Mouse (Mus musculus) mouse embryonic stem cell (cell line): ENCODE data around the gene Wdr19.

Experiments used
- in situ Hi-C, 2 experiments: fragments of 300-500 bp; cut with MboI; formaldehyde crosslinking; loops; 1 replicate in 1 of 2; 3 replicates in 1 of 2; pipeline ENCODE4 v1.14.3; 2019 to 2020; ENCODE audit warnings: low sequenced_read_pairs in 2 of 2, low pct_unique_long_range_greater_than_20kb in 1 of 2, mixed read lengths in 1 of 2; ENCODE audit not compliant: unreplicated experiment in 1 of 2

Gene Wdr19

GRCm38 (mm10) chr5:65181160-65181793 is 18.2 kb upstream of the Wdr19 start:
- in situ Hi-C loops = no loop called here

GRCm38 (mm10) chr5:65181794-65182169 is 17.7 kb upstream of the Wdr19 start:
- in situ Hi-C loops = no loop called here

- in situ Hi-C loops = no loop called here
These were observed 17.2 kb upstream of the Wdr19 start for GRCm38 (mm10) chr5:65182268-65182667.

- in situ Hi-C loops = no loop called here
These were observed 7.9 kb upstream of the Wdr19 start for GRCm38 (mm10) chr5:65191601-65192000.

GRCm38 (mm10) chr5:65194441-65194840 is 5.1 kb upstream of the Wdr19 start:
- in situ Hi-C loops = no loop called here

- in situ Hi-C loops = loop anchor here in 1 of 2 experiments (10.0 kb wide), 1 partner anchor 320 kb away; no protein-coding TSS in a partner anchor
These were observed 5.2 kb downstream of the Wdr19 start for GRCm38 (mm10) chr5:65204726-65205125.

GRCm38 (mm10) chr5:65213321-65213720 is 13.8 kb downstream of the Wdr19 start:
- in situ Hi-C loops = no loop called here

- in situ Hi-C loops = no loop called here
These were observed 18.1 kb downstream of the Wdr19 start for GRCm38 (mm10) chr5:65217305-65218269.

GRCm38 (mm10) chr5:65221037-65221436 is 21.5 kb downstream of the Wdr19 start:
- in situ Hi-C loops = no loop called here

GRCm38 (mm10) chr5:65224056-65224455 is 24.6 kb downstream of the Wdr19 start:
- in situ Hi-C loops = no loop called here

GRCm38 (mm10) chr5:65231289-65232003 is 31.9 kb downstream of the Wdr19 start:
- in situ Hi-C loops = no loop called here

GRCm38 (mm10) chr5:65242740-65243139 is 43.2 kb downstream of the Wdr19 start:
- in situ Hi-C loops = no loop called here

GRCm38 (mm10) chr5:65247296-65247695 is 47.8 kb downstream of the Wdr19 start:
- in situ Hi-C loops = no loop called here

GRCm38 (mm10) chr5:65250185-65250855 is 50.8 kb downstream of the Wdr19 start:
- in situ Hi-C loops = no loop called here

GRCm38 (mm10) chr5:65257910-65258505 is 58.5 kb downstream of the Wdr19 start:
- in situ Hi-C loops = no loop called here

GRCm38 (mm10) chr5:65273966-65274365 is 74.5 kb downstream of the Wdr19 start:
- in situ Hi-C loops = no loop called here

- in situ Hi-C loops = no loop called here
These were observed 79.7 kb downstream of the Wdr19 start for GRCm38 (mm10) chr5:65279133-65279651.

- in situ Hi-C loops = no loop called here
These were observed 81.7 kb downstream of the Wdr19 start for GRCm38 (mm10) chr5:65281216-65281615.
